Mouse (Mus musculus): ENCODE measurements at regions not wholly inside any gene's neighbourhood (a gene's known extent, or its start where the extent isn't known, plus 50 kb on each side); places are given as distances from the start of the nearest gene placed in this dataset.

- H3K9me3 ChIP-seq (replicated peaks; ENCODE audit: control insufficient read depth, insufficient read depth, low read length, poor library complexity, severe bottlenecking): no peaks in the 10 kb centered on the region; the same call in 1 of the 2 replicates
- no peak for TF ChIP-seq EP300 (IDR thresholded peaks at IDR 0.05; ENCODE audit: insufficient read depth, low read depth, low read length)
- TF ChIP-seq POLR2A (IDR thresholded peaks at IDR 0.05; ENCODE audit: insufficient read depth, low read length): no peak
- no peak for TF ChIP-seq CTCF (IDR thresholded peaks at IDR 0.05; ENCODE audit: low read depth, low read length)
These were observed 503.6 kb downstream of the Rapgef2 start for GRCm38 (mm10) chr3:78782766-78783165.

DNA sequence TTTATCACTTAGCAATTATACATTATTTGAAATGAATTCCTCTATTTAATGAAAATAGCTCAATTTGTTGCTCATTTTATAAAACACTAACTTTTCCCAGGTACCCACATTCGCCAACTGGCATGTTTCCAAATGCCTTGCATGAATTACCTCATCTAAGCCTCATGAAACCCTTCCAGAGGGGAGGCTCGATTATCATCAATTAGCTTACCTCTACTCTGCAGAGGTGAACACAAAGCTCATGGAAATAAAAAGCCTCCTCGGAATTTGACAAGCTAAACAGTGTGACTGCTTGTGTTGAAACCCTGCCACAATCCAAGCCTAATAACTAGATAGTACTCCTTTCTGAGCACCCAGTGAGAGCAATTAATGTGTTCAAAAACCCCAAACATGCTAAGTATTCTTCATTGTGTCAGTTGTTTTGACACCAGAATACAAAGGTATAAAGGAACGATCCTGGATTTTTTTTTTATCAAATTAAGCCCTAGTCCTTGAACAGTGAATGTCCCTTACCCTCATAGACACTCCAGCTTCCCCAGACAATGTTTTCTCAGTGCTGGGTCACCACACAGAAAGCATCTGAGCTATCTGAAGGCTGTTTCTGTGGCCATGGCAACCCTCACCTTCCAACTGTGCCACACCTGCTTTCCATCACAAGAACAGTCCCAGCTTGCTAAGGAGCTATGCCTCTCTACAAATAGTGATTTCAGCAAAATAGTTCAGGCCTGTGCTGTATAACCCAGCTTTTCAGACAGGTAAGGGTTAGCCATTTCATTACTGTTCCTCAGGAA lies 530.4 kb downstream of the Rapgef2 start:
- no peak for TF ChIP-seq POLR2A (IDR thresholded peaks at IDR 0.05; ENCODE audit: insufficient read depth, low read length)
- no peak for TF ChIP-seq CTCF (IDR thresholded peaks at IDR 0.05; ENCODE audit: low read depth, low read length)
- no peak for TF ChIP-seq EP300 (IDR thresholded peaks at IDR 0.05; ENCODE audit: insufficient read depth, low read depth, low read length)
- Histone ChIP-seq H3K4me3 (ENCODE audit: low read depth, low read length) (no peak overlapping the region), H3K9me3 (replicated peaks; ENCODE audit: control insufficient read depth, insufficient read depth, low read length, poor library complexity, severe bottlenecking) (no peaks in the 10 kb centered on the region), H3K27me3 (ENCODE audit: control insufficient read depth, insufficient read depth, low read length, poor library complexity, severe bottlenecking) (no peaks in the 10 kb centered on the region), H3K36me3 (ENCODE audit: control insufficient read depth, insufficient read depth, low read length, poor library complexity, severe bottlenecking) (no peaks in the 10 kb centered on the region), H3K27ac (ENCODE audit: insufficient read depth, low read length) (no peak overlapping the region), H3K4me1 (ENCODE audit: control insufficient read depth, insufficient read depth, low read length) (no peaks in the 10 kb centered on the region), H3K9ac (ENCODE audit: low read depth, poor library complexity, severe bottlenecking) (no peak overlapping the region)

More at GRCm38 (mm10) chr3:78782766-78783165, 503.6 kb downstream of the Rapgef2 start:
- Histone ChIP-seq H3K9ac (ENCODE audit: low read depth, poor library complexity, severe bottlenecking) (no peak overlapping the region), H3K27me3 (ENCODE audit: control insufficient read depth, insufficient read depth, low read length, poor library complexity, severe bottlenecking) (no peaks in the 10 kb centered on the region), H3K4me1 (ENCODE audit: control insufficient read depth, insufficient read depth, low read length) (no peaks in the 10 kb centered on the region), H3K27ac (ENCODE audit: insufficient read depth, low read length) (no peak overlapping the region), H3K36me3 (ENCODE audit: control insufficient read depth, insufficient read depth, low read length, poor library complexity, severe bottlenecking) (no peaks in the 10 kb centered on the region), H3K4me3 (ENCODE audit: low read depth, low read length) (no peak overlapping the region)

- no peak overlapping the region for H3K27ac ChIP-seq (ENCODE audit: insufficient read depth, low read length)
- TF ChIP-seq EP300 (IDR thresholded peaks at IDR 0.05; ENCODE audit: insufficient read depth, low read depth, low read length) (no peak), CTCF (IDR thresholded peaks at IDR 0.05; ENCODE audit: low read depth, low read length) (no peak), POLR2A (IDR thresholded peaks at IDR 0.05; ENCODE audit: insufficient read depth, low read length) (no peak)
- H3K36me3 ChIP-seq (ENCODE audit: control insufficient read depth, insufficient read depth, low read length, poor library complexity, severe bottlenecking): no peaks in the 10 kb centered on the region
- H3K9me3 ChIP-seq (replicated peaks; ENCODE audit: control insufficient read depth, insufficient read depth, low read length, poor library complexity, severe bottlenecking): peaks cover 9% of the 10 kb centered on the region
- H3K27me3 ChIP-seq (ENCODE audit: control insufficient read depth, insufficient read depth, low read length, poor library complexity, severe bottlenecking): no peaks in the 10 kb centered on the region
- H3K4me3 ChIP-seq (ENCODE audit: low read depth, low read length): no peak overlapping the region
- H3K9ac ChIP-seq (ENCODE audit: low read depth, poor library complexity, severe bottlenecking): no peak overlapping the region
- H3K4me1 ChIP-seq (ENCODE audit: control insufficient read depth, insufficient read depth, low read length): no peaks in the 10 kb centered on the region
These were observed 550.2 kb downstream of the Rapgef2 start for GRCm38 (mm10) chr3:78736111-78736510.

DNA sequence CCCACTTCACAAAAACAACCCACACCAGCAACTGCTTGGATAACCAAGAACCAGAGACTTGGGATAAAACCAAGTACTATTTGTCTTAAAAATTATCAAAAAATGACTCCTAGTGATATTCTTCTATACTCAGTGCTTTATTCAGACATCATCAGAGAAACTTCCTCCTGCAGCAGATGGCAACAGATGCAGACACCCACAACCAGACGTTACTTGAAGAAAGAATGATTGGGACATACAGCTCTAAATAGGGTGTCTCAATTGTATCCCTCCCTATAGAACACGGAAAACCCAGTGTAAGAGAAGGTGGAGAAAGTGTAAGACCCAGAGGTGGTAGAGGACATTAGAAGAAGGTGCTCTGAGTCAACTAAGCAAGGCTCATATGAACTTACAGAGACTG lies 569.6 kb downstream of the Rapgef2 start:
- Histone ChIP-seq H3K9me3 (replicated peaks; ENCODE audit: control insufficient read depth, insufficient read depth, low read length, poor library complexity, severe bottlenecking) (no peaks in the 10 kb centered on the region), H3K27ac (ENCODE audit: insufficient read depth, low read length) (no peak overlapping the region), H3K27me3 (ENCODE audit: control insufficient read depth, insufficient read depth, low read length, poor library complexity, severe bottlenecking) (no peaks in the 10 kb centered on the region), H3K4me3 (ENCODE audit: low read depth, low read length) (no peak overlapping the region), H3K4me1 (ENCODE audit: control insufficient read depth, insufficient read depth, low read length) (no peaks in the 10 kb centered on the region), H3K36me3 (ENCODE audit: control insufficient read depth, insufficient read depth, low read length, poor library complexity, severe bottlenecking) (no peaks in the 10 kb centered on the region), H3K9ac (ENCODE audit: low read depth, poor library complexity, severe bottlenecking) (no peak overlapping the region)
- TF ChIP-seq POLR2A (IDR thresholded peaks at IDR 0.05; ENCODE audit: insufficient read depth, low read length) (no peak), CTCF (IDR thresholded peaks at IDR 0.05; ENCODE audit: low read depth, low read length) (no peak), EP300 (IDR thresholded peaks at IDR 0.05; ENCODE audit: insufficient read depth, low read depth, low read length) (no peak)

DNA sequence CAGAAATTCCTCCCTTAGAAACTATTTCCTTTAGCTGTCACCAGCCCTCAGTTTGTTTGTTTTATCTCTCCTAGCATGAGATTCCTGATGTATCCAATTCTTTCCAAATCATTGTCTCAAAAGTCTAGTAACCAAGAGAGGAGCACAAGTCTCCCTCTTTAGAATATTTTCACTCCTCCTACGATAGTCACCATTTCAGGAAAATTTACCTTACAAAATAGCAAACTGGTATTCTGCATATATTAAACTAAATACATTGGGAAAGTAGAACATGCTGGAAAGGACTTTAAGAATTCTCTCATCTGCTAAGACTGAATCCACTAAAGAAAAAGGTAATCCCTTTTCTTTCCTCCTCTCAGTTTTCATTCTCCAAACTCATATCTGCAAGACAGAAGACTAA lies 578.6 kb downstream of the Rapgef2 start:
- no peak overlapping the region for H3K27ac ChIP-seq (ENCODE audit: insufficient read depth, low read length)
- no peaks in the 10 kb centered on the region for H3K4me1 ChIP-seq (ENCODE audit: control insufficient read depth, insufficient read depth, low read length)
- H3K27me3 ChIP-seq (ENCODE audit: control insufficient read depth, insufficient read depth, low read length, poor library complexity, severe bottlenecking): no peaks in the 10 kb centered on the region
- TF ChIP-seq POLR2A (IDR thresholded peaks at IDR 0.05; ENCODE audit: insufficient read depth, low read length) (no peak), CTCF (IDR thresholded peaks at IDR 0.05; ENCODE audit: low read depth, low read length) (no peak), EP300 (IDR thresholded peaks at IDR 0.05; ENCODE audit: insufficient read depth, low read depth, low read length) (no peak)
- H3K9me3 ChIP-seq (replicated peaks; ENCODE audit: control insufficient read depth, insufficient read depth, low read length, poor library complexity, severe bottlenecking): no peaks in the 10 kb centered on the region
- no peaks in the 10 kb centered on the region for H3K36me3 ChIP-seq (ENCODE audit: control insufficient read depth, insufficient read depth, low read length, poor library complexity, severe bottlenecking)
- H3K9ac ChIP-seq (ENCODE audit: low read depth, poor library complexity, severe bottlenecking): no peak overlapping the region
- no peak overlapping the region for H3K4me3 ChIP-seq (ENCODE audit: low read depth, low read length)

DNA sequence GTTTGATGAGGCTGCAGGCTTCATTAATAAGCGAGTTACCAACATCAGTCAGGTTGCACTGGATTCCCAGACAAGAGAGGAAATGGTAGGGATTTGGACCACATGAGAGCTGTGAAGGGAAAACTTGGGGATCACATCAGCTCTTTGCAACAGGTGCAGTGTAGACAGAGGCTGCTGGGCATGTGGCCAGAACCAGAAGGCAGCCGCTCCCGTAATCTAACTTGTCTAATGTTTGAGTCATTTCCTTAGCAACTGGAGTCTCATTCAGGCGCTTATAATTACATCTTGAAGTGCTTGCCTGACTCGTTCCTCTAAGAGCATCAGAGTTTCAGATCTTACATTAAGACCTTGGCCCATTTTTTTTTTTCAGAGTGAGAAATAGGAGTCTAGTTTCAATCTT lies 587.4 kb downstream of the Rapgef2 start:
- H3K4me3 ChIP-seq (ENCODE audit: low read depth, low read length): no peak overlapping the region
- no peak overlapping the region for H3K27ac ChIP-seq (ENCODE audit: insufficient read depth, low read length)
- H3K9ac ChIP-seq (ENCODE audit: low read depth, poor library complexity, severe bottlenecking): no peak overlapping the region
- H3K4me1 ChIP-seq (ENCODE audit: control insufficient read depth, insufficient read depth, low read length): no peaks in the 10 kb centered on the region
- no peaks in the 10 kb centered on the region for H3K36me3 ChIP-seq (ENCODE audit: control insufficient read depth, insufficient read depth, low read length, poor library complexity, severe bottlenecking)
- H3K27me3 ChIP-seq (ENCODE audit: control insufficient read depth, insufficient read depth, low read length, poor library complexity, severe bottlenecking): no peaks in the 10 kb centered on the region
- no peaks in the 10 kb centered on the region for H3K9me3 ChIP-seq (replicated peaks; ENCODE audit: control insufficient read depth, insufficient read depth, low read length, poor library complexity, severe bottlenecking)
- TF ChIP-seq POLR2A (IDR thresholded peaks at IDR 0.05; ENCODE audit: insufficient read depth, low read length) (no peak), EP300 (IDR thresholded peaks at IDR 0.05; ENCODE audit: insufficient read depth, low read depth, low read length) (no peak), CTCF (IDR thresholded peaks at IDR 0.05; ENCODE audit: low read depth, low read length) (no peak)

Data from ES-Bruce4 (cell line).